Mouse (Mus musculus) bone marrow, adult 2 months (tissue): ENCODE measurements around the gene Eif2ak3.

Experiments used
- CTCF ChIP-seq: fragments of 200-500 bp; IDR thresholded peaks from 2 replicates; pipeline ENCODE4 v1.5.1; 2011; ENCODE audit warnings: low read length, control low read depth; ENCODE audit not compliant: control insufficient read depth, insufficient read depth
- POLR2A ChIP-seq: fragments of 200-500 bp; IDR thresholded peaks from 2 replicates; pipeline ENCODE4 v1.6.1; 2011; ENCODE audit warnings: low read depth, mild to moderate bottlenecking, control low read depth, low read length, borderline replicate concordance; ENCODE audit not compliant: control insufficient read depth

- TF ChIP-seq POLR2A: no peak
- no peak for TF ChIP-seq CTCF
These were observed 14.9 kb upstream of the Eif2ak3 start for GRCm38 (mm10) chr6:70829451-70829850.
